Mouse (Mus musculus) adrenal gland, adult 8-10 months (tissue): ENCODE results near the gene Snrpg. TPM values are rescaled to one million over a fixed set of nuclear protein-coding genes. Genes with fewer than 3 reads are reported as not detected.
"Not testable (repeated sequence)": the region's sequence is repeated elsewhere in the genome, so short reads cannot be mapped to it uniquely, and the experiment has no call there.

Source experiments
- DNase-seq: peaks from one replicate; pipeline ENCODE4 v3.0.0; 2022
- total RNA-seq, 4 experiments: library from RNA; stranded (reverse); gene quantifications; 2 replicates each; pipeline ENCODE4 v1.2.4; 2022

Gene Snrpg
- total RNA-seq, 4 experiments from 2014 or later = 115 to 403 (median 241) TPM

GRCm38 (mm10) chr6:86368479-86368878 is 2.6 kb upstream of the Snrpg start:
- no peak for DNase-seq

GRCm38 (mm10) chr6:86370093-86370713 is 901 bp upstream of the Snrpg start:
- no peak for DNase-seq

GRCm38 (mm10) chr6:86371340-86371911 is 322 bp downstream of the Snrpg start:
- peak; percentile 94 for DNase-seq

- DNase-seq = no peak
Measured at GRCm38 (mm10) chr6:86371950-86372516, 929 bp downstream of the Snrpg start.

GRCm38 (mm10) chr6:86373556-86373955 is 2.5 kb downstream of the Snrpg start:
- DNase-seq = no peak

- DNase-seq = peak; percentile 42
Measured at GRCm38 (mm10) chr6:86378341-86378740, 7.2 kb downstream of the Snrpg start.

- not testable (repeated sequence) for DNase-seq
Measured at GRCm38 (mm10) chr6:86380112-86380511, 9.0 kb downstream of the Snrpg start.

- DNase-seq = no peak
Measured at GRCm38 (mm10) chr6:86382551-86382950, 11.4 kb downstream of the Snrpg start.

GRCm38 (mm10) chr6:86383370-86383769 is 12.3 kb downstream of the Snrpg start:
- DNase-seq = no peak

- no peak for DNase-seq
Measured at GRCm38 (mm10) chr6:86384692-86385091, 13.6 kb downstream of the Snrpg start.

- no peak for DNase-seq
Measured at GRCm38 (mm10) chr6:86385362-86386104, 14.4 kb downstream of the Snrpg start.

GRCm38 (mm10) chr6:86387313-86387712 is 16.2 kb downstream of the Snrpg start:
- no peak for DNase-seq

GRCm38 (mm10) chr6:86388461-86388860 is 17.4 kb downstream of the Snrpg start:
- DNase-seq = no peak

- no peak for DNase-seq
Measured at GRCm38 (mm10) chr6:86391326-86391725, 20.2 kb downstream of the Snrpg start.

- DNase-seq = no peak
Measured at GRCm38 (mm10) chr6:86393187-86393586, 22.1 kb downstream of the Snrpg start.

GRCm38 (mm10) chr6:86394078-86394720 is 23.1 kb downstream of the Snrpg start:
- DNase-seq = no peak

- DNase-seq = no peak
Measured at GRCm38 (mm10) chr6:86395021-86395420, 23.9 kb downstream of the Snrpg start.

- no peak for DNase-seq
Measured at GRCm38 (mm10) chr6:86395969-86396368, 24.9 kb downstream of the Snrpg start.

GRCm38 (mm10) chr6:86396581-86397256 is 25.6 kb downstream of the Snrpg start, which contains the start of gene Pcyox1:
Gene Pcyox1 (minus strand): TSS chr6:86397154.
- peak; percentile 85 for DNase-seq

GRCm38 (mm10) chr6:86397257-86397980 is 26.3 kb downstream of the Snrpg start:
- DNase-seq = no peak

- DNase-seq = no peak
Measured at GRCm38 (mm10) chr6:86398986-86399385, 27.9 kb downstream of the Snrpg start.
